Mouse (Mus musculus) spleen, postnatal 36 days (tissue): ENCODE results near the gene 4930558K02Rik.

Experiments used
- DNase-seq, 2 experiments: peaks; one replicate each; pipeline ENCODE4 v3.0.0; 2022; ENCODE audit warnings: low spot score in 2 of 2, mixed read lengths in 1 of 2

Gene 4930558K02Rik

GRCm38 (mm10) chr1:161992389-161992788 lies 13.0 kb upstream of the 4930558K02Rik start:
- no peak for DNase-seq

- no peak for DNase-seq
Measured at GRCm38 (mm10) chr1:161991846-161992245, 12.4 kb upstream of the 4930558K02Rik start.

GRCm38 (mm10) chr1:161990684-161991578 lies 11.5 kb upstream of the 4930558K02Rik start:
- no peak for DNase-seq

GRCm38 (mm10) chr1:161983979-161984566 lies 4.6 kb upstream of the 4930558K02Rik start:
- DNase-seq: no peak

GRCm38 (mm10) chr1:161983451-161983850 lies 4.0 kb upstream of the 4930558K02Rik start:
- no peak for DNase-seq

- DNase-seq: no peak
Measured at GRCm38 (mm10) chr1:161980626-161981298, 1.3 kb upstream of the 4930558K02Rik start.

GRCm38 (mm10) chr1:161980046-161980445 lies 610 bp upstream of the 4930558K02Rik start:
- DNase-seq: no peak

- DNase-seq: no peak
Measured at GRCm38 (mm10) chr1:161978173-161978700, 1.2 kb downstream of the 4930558K02Rik start.

GRCm38 (mm10) chr1:161977331-161977730 lies 2.1 kb downstream of the 4930558K02Rik start:
- no peak for DNase-seq

GRCm38 (mm10) chr1:161976255-161977182 lies 2.9 kb downstream of the 4930558K02Rik start:
- peak; percentile 76 to 85 for DNase-seq

- no peak for DNase-seq
Measured at GRCm38 (mm10) chr1:161972233-161972632, 7.2 kb downstream of the 4930558K02Rik start.

GRCm38 (mm10) chr1:161970874-161971273 lies 8.6 kb downstream of the 4930558K02Rik start:
- no peak for DNase-seq

GRCm38 (mm10) chr1:161968589-161969407 lies 10.6 kb downstream of the 4930558K02Rik start, which contains the start of gene Pigc:
TSS of gene Pigc (plus strand) at chr1:161969186.
- DNase-seq: peak; percentile 86 to 88

GRCm38 (mm10) chr1:161967936-161968335 lies 11.5 kb downstream of the 4930558K02Rik start:
- DNase-seq: no peak

GRCm38 (mm10) chr1:161962465-161963377 lies 16.7 kb downstream of the 4930558K02Rik start:
- no peak for DNase-seq

- DNase-seq: no peak
Measured at GRCm38 (mm10) chr1:161957964-161958950, 21.2 kb downstream of the 4930558K02Rik start.

GRCm38 (mm10) chr1:161955846-161956245 lies 23.6 kb downstream of the 4930558K02Rik start:
- DNase-seq: no peak

- no peak for DNase-seq
Measured at GRCm38 (mm10) chr1:161952599-161952998, 26.8 kb downstream of the 4930558K02Rik start.
